Mouse (Mus musculus) ovary, adult 10 weeks (tissue): ENCODE data around the gene Tmem87a. TPM values are rescaled to one million over a fixed set of nuclear protein-coding genes. Genes with fewer than 3 reads are reported as not detected.

ENCODE experiments used
- polyA plus RNA-seq: library from polyadenylated mRNA; stranded (reverse); fragments of 350-450 nt; fragmentation: Illumina TruSeq; extraction: RNeasy Lipid Tissue Mini Kit (QIAGEN cat#74804); gene quantifications from one replicate; pipeline ENCODE4 v1.2.3, GENCODE M21; 2014

The Tmem87a gene
- polyA plus RNA-seq: 141 TPM

GRCm38 (mm10) chr2:120403986-120404822 is at the start of gene Tmem87a:
Gene Tmem87a (minus strand): TSS chr2:120404113.

GRCm38 (mm10) chr2:120403653-120403985 is 294 bp downstream of the Tmem87a start, which contains the start of gene Ganc:
Gene Ganc (plus strand): TSS chr2:120403896.

DNA sequence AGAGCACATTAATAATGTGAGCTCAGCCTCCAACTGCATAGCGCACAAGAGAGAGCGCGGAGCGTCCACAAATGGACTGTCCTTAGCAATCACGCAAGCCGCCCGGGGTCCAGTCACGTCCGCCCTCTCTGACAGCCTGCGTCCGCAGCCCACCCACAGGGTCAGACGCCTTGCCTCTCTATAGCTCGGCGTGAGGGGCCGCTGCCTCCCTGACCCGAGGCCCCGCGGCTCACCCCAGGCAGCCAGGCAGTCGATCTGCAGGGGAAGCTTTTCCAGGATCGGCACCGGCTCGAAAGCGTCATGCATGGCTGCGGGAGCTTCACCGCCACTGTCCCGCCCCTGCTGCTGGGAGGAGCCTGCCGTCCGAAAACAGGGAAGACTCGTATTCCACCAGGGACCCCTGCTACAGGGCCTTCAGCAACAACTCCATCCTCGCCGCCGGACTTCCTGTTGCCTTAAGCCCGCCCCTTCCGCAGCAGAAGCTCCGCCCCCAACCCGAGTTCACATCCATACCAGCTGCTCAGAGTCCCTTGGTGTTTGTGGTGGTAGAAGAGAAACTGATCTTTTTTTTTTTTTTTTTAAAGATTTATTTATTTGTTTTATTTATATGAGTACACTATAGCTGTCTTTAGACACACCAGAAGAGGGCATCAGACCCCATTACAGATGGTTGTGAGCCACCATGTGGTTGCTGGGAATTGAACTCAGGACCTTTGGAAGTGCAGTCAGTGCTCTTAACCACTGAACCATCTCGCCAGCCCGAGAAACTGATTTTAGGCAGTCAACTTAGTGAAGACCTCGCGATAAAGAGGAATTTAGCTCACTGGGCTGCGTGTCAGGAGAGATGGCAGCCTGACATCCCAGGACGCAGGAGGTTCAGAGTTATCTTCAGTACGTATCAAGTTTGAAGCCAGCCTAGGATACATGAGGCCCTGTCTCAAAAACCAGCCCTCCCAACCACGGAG is 50.9 kb downstream of the Tmem87a start, which contains the start of gene Vps39:
Vps39 (minus strand) TSS at position 456 of the 965 bp plus-strand sequence.

DNA sequence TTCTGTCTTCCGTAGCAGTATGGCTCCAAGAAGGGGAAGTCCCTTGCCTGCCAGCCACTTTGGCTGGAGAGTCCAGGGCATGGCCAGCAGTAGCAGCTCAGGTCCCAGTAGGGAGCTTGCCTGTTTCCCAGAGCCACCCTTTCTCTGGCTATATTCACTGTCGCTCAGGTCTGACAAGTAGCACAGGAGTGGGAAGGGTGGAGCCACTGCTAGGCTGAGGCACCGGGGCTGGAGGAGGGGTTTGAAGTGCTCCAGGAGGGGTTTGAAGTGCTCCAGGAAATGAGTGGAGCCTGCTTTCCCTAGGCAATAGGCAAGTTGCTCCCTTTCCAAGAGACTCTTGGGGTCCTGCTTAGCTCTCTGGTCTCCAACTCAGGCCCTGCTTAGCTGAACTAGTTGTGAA is 89.9 kb downstream of the Tmem87a start, which contains the start of gene Pla2g4f:
Pla2g4f (minus strand) TSS at position 190 of the 400 bp plus-strand sequence.

Other genes with a start within 250 kb of the Tmem87a start
- 46.0 TPM for gene Ehd4, start 249.5 kb downstream of the Tmem87a start, polyA plus RNA-seq
- 0.09 TPM for gene Pla2g4e, start 158.8 kb downstream of the Tmem87a start, polyA plus RNA-seq
- not detected for gene Pla2g4d, start 114.9 kb downstream of the Tmem87a start, polyA plus RNA-seq
- not detected for gene Pla2g4f, start 89.9 kb downstream of the Tmem87a start, polyA plus RNA-seq
- gene Vps39, start 51.0 kb downstream of the Tmem87a start, polyA plus RNA-seq: 23.3 TPM
- 23.1 TPM for gene Ganc, start 217 bp downstream of the Tmem87a start, polyA plus RNA-seq
- not detected for gene Capn3, start 51.9 kb upstream of the Tmem87a start, polyA plus RNA-seq
- 104 TPM for gene Zfp106, start 159.7 kb upstream of the Tmem87a start, polyA plus RNA-seq
- gene Snap23, start 163.6 kb upstream of the Tmem87a start, polyA plus RNA-seq: 159 TPM
- gene Haus2, start 205.3 kb upstream of the Tmem87a start, polyA plus RNA-seq: 55.3 TPM
- 38.4 TPM for gene Lrrc57, start 205.4 kb upstream of the Tmem87a start, polyA plus RNA-seq
- 13.6 TPM for gene Stard9, start 225.0 kb upstream of the Tmem87a start, polyA plus RNA-seq